In genomic region chr10:77465902-77466301, GRCm38 (mm10) we compare ENCODE assay signal across 21 mouse cellular contexts.
"Had no signal": no experiment of that assay in that cellular context is flagged by ENCODE, and none has a peak within 500 bp of the region (broad histone marks: within the 10 kb centered on the region; RNA-seq: fewer than 3 reads in every experiment).

No protein-coding gene starts in this region.

- ATAC-seq: liver, postnatal 0 days; lung, postnatal 0 days; midbrain, embryonic 13.5 days; midbrain, embryonic 15.5 days had no signal

- H3K4me2 ChIP-seq: liver, embryonic 11.5 days; liver, embryonic 13.5 days; liver, embryonic 15.5 days; midbrain, embryonic 11.5 days; midbrain, embryonic 13.5 days; midbrain, embryonic 15.5 days; neural tube, embryonic 13.5 days; neural tube, embryonic 15.5 days had no signal

- H3K27me3 ChIP-seq: liver, embryonic 13.5 days; liver, embryonic 15.5 days; midbrain, embryonic 13.5 days; midbrain, embryonic 15.5 days; neural tube, embryonic 13.5 days; neural tube, embryonic 15.5 days had no signal

- H3K27ac ChIP-seq: liver, embryonic 13.5 days; liver, embryonic 15.5 days; macrophage; midbrain, embryonic 13.5 days; midbrain, embryonic 15.5 days; neural tube, embryonic 13.5 days; neural tube, embryonic 15.5 days had no signal

- H3K36me3 ChIP-seq: liver, embryonic 13.5 days; liver, embryonic 15.5 days; midbrain, embryonic 13.5 days; midbrain, embryonic 15.5 days; neural tube, embryonic 13.5 days; neural tube, embryonic 15.5 days had no signal

- H3K9ac ChIP-seq: liver, embryonic 13.5 days; liver, embryonic 15.5 days; liver, postnatal 0 days; midbrain, embryonic 13.5 days; midbrain, embryonic 15.5 days; neural tube, embryonic 13.5 days; neural tube, embryonic 15.5 days had no signal

- H3K4me1 ChIP-seq: liver, embryonic 13.5 days; liver, embryonic 15.5 days; midbrain, embryonic 13.5 days; midbrain, embryonic 15.5 days; neural tube, embryonic 15.5 days had no signal

- DNase-seq: liver, embryonic 13.5 days; liver, postnatal 0 days; lung, postnatal 14 days; retina, postnatal 1 day; right cerebral cortex, adult 18-20 months; right cerebral cortex, postnatal 25 days; right cerebral cortex, postnatal 4 days; spleen, adult 18-20 months; thymus, adult 18-20 months; thymus, postnatal 14 days; thymus, postnatal 36 days had no signal

- H3K9me3 ChIP-seq: liver, embryonic 13.5 days; liver, embryonic 15.5 days; midbrain, embryonic 13.5 days; midbrain, embryonic 15.5 days; neural tube, embryonic 13.5 days; neural tube, embryonic 15.5 days had no signal

- H3K4me3 ChIP-seq: liver, embryonic 13.5 days; liver, embryonic 15.5 days; megakaryocyte, embryonic 14.5 days; midbrain, embryonic 13.5 days; midbrain, embryonic 15.5 days; neural tube, embryonic 13.5 days; neural tube, embryonic 15.5 days had no signal
